Mouse (Mus musculus) liver, embryonic 14.5 days (tissue): ENCODE measurements around the gene Fam216b.

Source experiments
- CTCF ChIP-seq: IDR thresholded peaks from 2 replicates; pipeline ENCODE4 v1.5.1; 2016; ENCODE audit warnings: antibody characterized with exemption, low read depth, control low read depth
- EP300 ChIP-seq: IDR thresholded peaks from 2 replicates; pipeline ENCODE4 v1.6.1; 2016; ENCODE audit warnings: antibody characterized with exemption, low read depth

- TF ChIP-seq CTCF = no peak
- no peak for TF ChIP-seq EP300
Measured at GRCm38 (mm10) chr14:78108388-78108787, 19.6 kb upstream of the Fam216b start.
